Mouse (Mus musculus): ENCODE results near the gene Zfp770. TPM values are rescaled to one million over a fixed set of nuclear protein-coding genes. Genes with fewer than 3 reads are reported as not detected.

The Zfp770 gene
- total and polyA plus RNA-seq, 3 experiments = 6.6 to 9.6 TPM; not detected in 1

DNA sequence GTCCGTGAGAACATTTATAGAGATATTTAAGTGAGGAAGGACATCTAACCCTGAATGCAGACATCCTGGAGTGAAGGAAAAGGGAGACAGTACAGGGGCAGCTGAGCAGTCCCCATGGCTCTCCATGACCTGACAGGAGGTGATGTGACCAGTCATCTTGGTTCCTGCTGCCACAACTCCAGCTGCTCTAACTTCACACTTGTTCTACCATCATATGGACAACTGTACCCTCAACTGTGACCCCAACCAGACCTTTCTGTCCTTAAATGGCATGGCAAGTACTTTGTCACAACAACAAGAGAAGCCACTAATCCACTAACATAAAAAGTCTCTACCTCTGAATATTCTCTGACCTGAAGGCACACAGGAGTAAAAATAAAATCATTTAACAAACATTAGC lies 39.3 kb downstream of the Zfp770 start:
- Histone ChIP-seq H3K9me3 (replicated peaks; ENCODE audit: insufficient read depth, low read length) (no peaks in the 10 kb centered on the region), H3K4me3 (ENCODE audit: control insufficient read depth in 1 of 2, insufficient read depth in 1 of 2, low read depth in 2 of 2, low read length in 2 of 2) (no peak overlapping the region), H3K27me3 (ENCODE audit: control insufficient read depth in 1 of 2, insufficient read depth in 2 of 2, low read length in 2 of 2) (no peaks in the 10 kb centered on the region), H3K9ac (ENCODE audit: control insufficient read depth, low read depth, low read length, poor library complexity, severe bottlenecking) (no peak overlapping the region), H3K36me3 (ENCODE audit: control insufficient read depth in 1 of 2, insufficient read depth in 2 of 2, low read length in 2 of 2) (peaks cover 13 to 18% of the 10 kb centered on the region in 2 experiments), H3K4me1 (ENCODE audit: control insufficient read depth in 1 of 2, insufficient read depth in 2 of 2, low read length in 2 of 2) (peaks cover 3 to 5% of the 10 kb centered on the region in 2 experiments; a peak in 2 of 4 replicates), H3K27ac (ENCODE audit: control insufficient read depth, low read depth, low read length) (no peak overlapping the region), H3K79me2 (ENCODE audit: control insufficient read depth, insufficient read depth, low read length, poor library complexity) (0 out of 2 replicates have a peak, but pooled peaks cover 1% of the 10 kb centered on the region)
- no peak for TF ChIP-seq TAL1 (IDR thresholded peaks at IDR 0.05; ENCODE audit: low read length)
- TF ChIP-seq ELF1 (IDR thresholded peaks at IDR 0.05; ENCODE audit: low read depth, low read length) = no peak
- TF ChIP-seq ZMIZ1 (IDR thresholded peaks at IDR 0.05; ENCODE audit: low read depth, low read length) = no peak
- no peak for TF ChIP-seq HCFC1 (IDR thresholded peaks at IDR 0.05; ENCODE audit: low read depth, low read length)
- TF ChIP-seq ZKSCAN1 (IDR thresholded peaks at IDR 0.05; ENCODE audit: low read depth, low read length) = no peak
- no peak for TF ChIP-seq SMC3 (IDR thresholded peaks at IDR 0.05; ENCODE audit: low read depth, low read length)
- no peak for TF ChIP-seq RCOR1 (IDR thresholded peaks at IDR 0.05; ENCODE audit: low read depth, low read length)
- no peak for TF ChIP-seq TCF12 (IDR thresholded peaks at IDR 0.05; ENCODE audit: low read depth, low read length)
- no peak for TF ChIP-seq ZC3H11A (IDR thresholded peaks at IDR 0.05; ENCODE audit: low read depth, low read length)
- no peak for TF ChIP-seq CHD2 (IDR thresholded peaks at IDR 0.05; ENCODE audit: low read length)
- TF ChIP-seq CHD1 (IDR thresholded peaks at IDR 0.05; ENCODE audit: low read depth, low read length) = no peak
- no peak for TF ChIP-seq MYC (IDR thresholded peaks at IDR 0.05; ENCODE audit: low read depth, low read length)
- no peak for TF ChIP-seq KAT2A (conservative IDR thresholded peaks at IDR 0.05; ENCODE audit: low read depth, low read length)
- no peak for TF ChIP-seq MAFK (IDR thresholded peaks at IDR 0.05; ENCODE audit: borderline replicate concordance, low read depth, low read length)
- TF ChIP-seq NRF1 (IDR thresholded peaks at IDR 0.05; ENCODE audit: insufficient read depth, low read depth, low read length, poor library complexity, severe bottlenecking) = no peak
- no peak for TF ChIP-seq MAX (IDR thresholded peaks at IDR 0.05; ENCODE audit: low read length)
- no peak for TF ChIP-seq POLR2AphosphoS5 (IDR thresholded peaks at IDR 0.05; ENCODE audit: borderline replicate concordance, low read depth, low read length)
- no peak for TF ChIP-seq POLR2A (IDR thresholded peaks at IDR 0.05; ENCODE audit: control insufficient read depth in 1 of 2, insufficient read depth in 1 of 2, low read depth in 1 of 2, low read length in 2 of 2, poor library complexity in 1 of 2)
- TF ChIP-seq ZNF384 (IDR thresholded peaks at IDR 0.05; ENCODE audit: low read depth, low read length) = no peak
- no peak for DNase-seq (ENCODE audit: low read depth, low spot score)

DNA sequence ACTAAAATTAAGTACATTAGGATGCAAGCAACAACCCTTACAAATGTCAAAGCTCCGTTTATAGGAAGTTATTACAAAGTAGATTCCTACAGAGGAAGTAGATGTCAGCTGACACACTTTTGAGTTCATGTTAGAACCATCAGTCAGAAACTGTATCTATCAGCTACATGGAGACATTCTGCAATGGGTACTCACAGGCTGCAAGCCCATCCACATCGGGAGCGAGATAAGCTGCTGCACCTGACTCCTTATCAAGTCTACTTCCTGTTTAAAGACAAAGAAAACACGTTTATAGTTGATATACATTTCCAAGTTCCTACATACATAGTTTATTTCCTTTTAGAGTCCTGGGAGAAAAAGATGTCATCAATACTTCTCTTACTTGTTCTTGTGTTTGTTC lies 43.9 kb downstream of the Zfp770 start:
- peak; percentile 83 for DNase-seq (ENCODE audit: low read depth, low spot score)
- TF ChIP-seq EP300 (IDR thresholded peaks at IDR 0.05; ENCODE audit: low read depth in 1 of 2, low read length in 2 of 2) (peak; percentile 85 to 88), TBP (IDR thresholded peaks at IDR 0.05; ENCODE audit: low read depth, low read length) (0 out of 2 replicates have a peak, but pooled peaks have one; percentile 11), RCOR1 (IDR thresholded peaks at IDR 0.05; ENCODE audit: low read depth, low read length) (peak; percentile 58), USF1 (IDR thresholded peaks at IDR 0.05; ENCODE audit: low read depth, low read length) (peak; percentile 84), USF2 (IDR thresholded peaks at IDR 0.05; ENCODE audit: borderline replicate concordance in 1 of 2, insufficient read depth in 1 of 2, low read depth in 1 of 2, low read length in 2 of 2) (0 out of 4 replicates have a peak, but pooled peaks of 1 of the 2 experiments have one; percentile 36), MYC (IDR thresholded peaks at IDR 0.05; ENCODE audit: low read depth, low read length) (peak; percentile 57; the same call in 1 of the 2 replicates), GATA1 (IDR thresholded peaks at IDR 0.05; ENCODE audit: low read depth, low read length) (peak; percentile 90), TAL1 (IDR thresholded peaks at IDR 0.05; ENCODE audit: low read length) (peak; percentile 76), MXI1 (IDR thresholded peaks at IDR 0.05; ENCODE audit: low read depth, low read length) (peak; percentile 22; the same call in 1 of the 2 replicates), MAX (IDR thresholded peaks at IDR 0.05; ENCODE audit: low read length) (no peak), ELF1 (IDR thresholded peaks at IDR 0.05; ENCODE audit: low read depth, low read length) (peak; percentile 30; the same call in 1 of the 2 replicates), MAFK (IDR thresholded peaks at IDR 0.05; ENCODE audit: borderline replicate concordance, low read depth, low read length) (no peak), POLR2AphosphoS2 (IDR thresholded peaks at IDR 0.05; ENCODE audit: low read length) (no peak), TCF12 (IDR thresholded peaks at IDR 0.05; ENCODE audit: low read depth, low read length) (peak; percentile 85), GABPA (IDR thresholded peaks at IDR 0.05; ENCODE audit: low read depth, low read length) (no peak), ETS1 (IDR thresholded peaks at IDR 0.05; ENCODE audit: low read depth, low read length) (peak; percentile 94), SIN3A (IDR thresholded peaks at IDR 0.05; ENCODE audit: low read length) (peak; percentile 63; the same call in 1 of the 2 replicates), BHLHE40 (IDR thresholded peaks at IDR 0.05; ENCODE audit: borderline replicate concordance, low read depth, low read length) (peak; percentile 94)
- H3K27me3 ChIP-seq (ENCODE audit: control insufficient read depth in 1 of 2, insufficient read depth in 2 of 2, low read length in 2 of 2) = no peaks in the 10 kb centered on the region
- H3K27ac ChIP-seq (ENCODE audit: control insufficient read depth, low read depth, low read length) = peak overlapping the region; percentile 27; the same call in 1 of the 2 replicates
- no peaks in the 10 kb centered on the region for H3K79me2 ChIP-seq (ENCODE audit: control insufficient read depth, insufficient read depth, low read length, poor library complexity)
- H3K36me3 ChIP-seq (ENCODE audit: control insufficient read depth in 1 of 2, insufficient read depth in 2 of 2, low read length in 2 of 2) = peaks cover 18 to 31% of the 10 kb centered on the region in 2 experiments
- no peaks in the 10 kb centered on the region for H3K9me3 ChIP-seq (replicated peaks; ENCODE audit: insufficient read depth, low read length)
- no peak overlapping the region for H3K9ac ChIP-seq (ENCODE audit: control insufficient read depth, low read depth, low read length, poor library complexity, severe bottlenecking)
- no peak overlapping the region for H3K4me3 ChIP-seq (ENCODE audit: control insufficient read depth in 1 of 2, insufficient read depth in 1 of 2, low read depth in 2 of 2, low read length in 2 of 2)
- H3K4me1 ChIP-seq (ENCODE audit: control insufficient read depth in 1 of 2, insufficient read depth in 2 of 2, low read length in 2 of 2) = peaks cover 9 to 10% of the 10 kb centered on the region in 2 experiments
